Mouse (Mus musculus): ENCODE data around the gene Vps29.
A peak's percentile ranks its signal among the peaks of the same experiment; 100 is the strongest.

Vps29 gene

DNA sequence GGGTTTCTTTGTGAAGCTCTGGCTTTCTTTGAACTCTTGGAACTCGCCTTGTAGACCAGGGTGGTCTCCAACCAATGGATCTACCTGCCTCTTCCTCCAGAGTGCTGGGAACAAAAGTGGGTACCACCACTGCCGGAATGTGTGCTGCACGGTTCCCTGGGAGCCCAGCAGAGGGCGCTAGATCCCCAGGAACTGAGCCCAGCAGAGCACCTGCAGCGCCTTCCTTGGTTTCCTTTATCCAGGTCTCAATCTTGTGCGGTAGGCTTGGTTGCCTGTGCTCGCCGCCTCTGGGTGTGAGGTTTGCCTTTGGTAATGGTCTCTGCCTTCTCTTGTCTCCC is 47.1 kb downstream of the Vps29 start:
- DNase-seq = peak; percentile 83

DNA sequence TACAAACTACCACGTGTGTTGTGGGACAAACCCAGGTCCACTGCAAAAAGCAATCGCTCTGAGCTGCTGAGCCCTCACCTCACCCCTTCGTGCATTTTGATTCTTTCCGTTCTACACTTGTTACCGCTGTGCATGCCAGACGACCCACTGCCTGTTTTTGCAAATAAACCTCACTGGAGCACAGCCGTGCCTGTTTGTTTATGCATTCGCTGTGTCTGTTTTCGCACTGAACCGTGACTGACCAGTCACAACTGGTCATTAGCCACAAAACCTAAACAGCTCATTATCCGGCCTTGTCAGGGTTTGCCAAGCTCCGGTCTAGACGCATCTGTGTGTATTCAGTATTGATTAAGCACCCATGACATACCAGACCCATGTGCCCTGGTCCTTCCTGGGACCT is 48.0 kb downstream of the Vps29 start:
- peak; percentile 22 for DNase-seq

DNA sequence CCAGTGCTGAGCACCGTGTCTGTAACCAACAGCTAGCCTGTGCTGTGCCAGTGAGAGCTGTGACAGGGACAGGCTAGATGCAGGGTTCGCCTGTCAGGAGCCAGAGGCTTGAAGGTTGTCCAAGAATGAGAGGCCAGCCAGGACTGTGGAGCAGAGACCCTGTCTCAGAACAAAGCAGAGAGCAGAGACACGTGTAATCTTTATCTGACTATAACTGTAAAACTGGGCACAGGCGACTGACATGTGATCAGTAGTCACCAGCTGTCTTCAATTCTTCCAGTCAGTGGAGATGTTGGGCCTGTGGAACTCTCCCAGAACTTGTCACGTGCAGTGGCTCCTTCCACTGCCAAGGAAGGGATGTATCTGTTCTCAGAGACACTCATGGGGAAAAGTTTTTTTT is 48.6 kb downstream of the Vps29 start:
- DNase-seq = peak; percentile 39

DNA sequence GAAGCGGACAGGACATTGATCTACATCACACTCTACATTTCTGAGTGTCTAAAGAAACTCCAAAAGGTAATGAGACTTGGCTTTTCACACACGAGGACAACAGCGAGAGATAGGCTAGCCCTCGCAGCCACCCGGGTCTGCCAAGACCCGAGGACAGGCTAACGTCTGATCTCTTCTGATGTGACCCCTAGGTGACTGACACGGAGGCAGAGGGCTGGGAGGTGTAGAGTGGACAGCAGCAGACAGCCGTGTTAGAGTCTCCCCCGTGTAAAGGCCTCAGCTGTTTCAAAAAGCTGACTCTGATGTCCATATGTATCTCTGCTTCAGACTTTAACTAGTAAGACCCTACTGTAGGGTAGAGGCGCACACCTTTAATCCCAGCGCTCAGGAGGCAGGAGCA is 49.2 kb downstream of the Vps29 start:
- no peak for DNase-seq

DNA sequence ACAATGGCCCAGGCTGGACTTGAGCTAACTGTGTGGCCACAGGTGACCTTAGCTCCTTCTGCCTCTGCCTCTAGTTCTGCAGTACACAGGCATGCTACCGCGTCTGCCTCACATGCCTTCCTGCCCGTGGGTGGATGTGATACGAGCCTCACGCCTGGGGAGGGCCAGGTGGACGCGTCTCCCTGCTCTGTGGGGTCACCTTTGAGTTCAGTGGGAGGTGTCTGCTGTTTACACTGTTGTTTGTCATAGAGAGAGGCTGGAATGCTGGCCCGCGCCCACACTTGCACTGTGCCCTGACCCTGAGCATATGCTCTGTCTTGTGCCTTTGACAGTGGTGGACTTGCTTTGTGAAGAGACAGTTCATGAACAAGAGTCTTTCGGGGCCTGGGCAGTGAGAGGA is 51.4 kb downstream of the Vps29 start:
- DNase-seq = no peak

DNA sequence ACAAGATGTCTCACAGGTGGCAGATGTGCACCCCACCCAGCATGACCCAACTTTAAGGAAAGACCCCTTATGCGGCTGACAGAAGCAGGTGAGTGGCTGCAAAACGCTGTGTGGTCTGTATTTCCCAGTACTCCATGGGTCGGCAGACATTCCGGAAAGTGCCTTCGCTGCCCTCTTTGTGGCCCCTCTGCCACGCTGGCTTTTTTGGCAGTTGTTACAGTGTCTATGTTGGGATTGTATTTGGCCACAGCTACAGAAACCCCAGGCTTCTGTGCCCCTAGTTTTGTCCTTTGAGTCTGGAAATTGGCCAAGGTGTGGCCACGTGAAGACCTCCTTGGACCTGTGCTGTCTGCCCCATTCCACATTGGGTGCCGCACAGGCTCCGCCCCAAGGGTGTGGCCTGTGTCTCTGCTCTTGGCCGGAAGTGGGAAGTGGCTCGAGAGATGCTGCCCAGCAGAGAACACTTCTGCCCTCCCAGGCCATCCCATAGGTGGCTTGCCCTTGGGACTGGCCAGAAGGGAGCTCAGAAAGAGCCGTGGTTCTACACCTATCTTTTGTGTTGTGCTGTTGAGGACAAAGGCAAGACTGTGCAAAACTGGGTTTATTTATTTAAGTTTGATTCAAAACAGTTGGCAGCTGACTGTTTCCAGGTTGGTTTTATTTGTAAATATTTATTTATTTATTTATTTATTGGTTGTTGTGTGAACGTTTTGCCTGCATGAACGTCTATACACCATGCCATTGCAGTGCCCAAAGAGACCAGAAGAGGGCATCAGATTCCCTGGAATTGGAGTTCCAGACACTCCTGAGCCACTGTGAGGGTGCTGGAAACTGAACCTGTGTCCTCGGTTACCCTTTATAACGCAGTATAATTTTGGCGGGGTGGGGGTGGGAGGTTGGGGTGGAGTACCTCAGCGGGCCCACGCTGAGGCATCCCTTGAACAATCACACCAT is 55.8 kb downstream of the Vps29 start:
- DNase-seq = no peak

DNA sequence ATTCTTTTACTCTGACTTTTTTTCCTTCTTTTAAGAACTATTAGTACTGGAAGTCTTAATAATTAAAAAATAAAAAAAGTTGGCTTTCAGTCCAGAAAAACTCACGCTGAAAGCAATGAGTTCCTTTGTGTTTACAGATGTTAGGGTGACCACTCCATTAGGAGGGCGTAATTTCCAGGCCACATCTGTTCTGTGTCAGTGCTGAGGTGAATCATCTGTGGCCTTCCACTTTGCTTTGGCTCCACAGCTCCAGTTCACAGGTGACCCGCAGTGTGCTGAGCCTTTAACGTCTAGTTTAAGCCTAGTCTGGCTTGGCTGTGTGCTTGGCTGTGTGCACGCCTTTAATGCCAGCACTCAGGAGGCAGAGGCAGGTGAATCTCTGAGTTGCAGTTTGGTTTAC is 57.7 kb downstream of the Vps29 start:
- DNase-seq = no peak

DNA sequence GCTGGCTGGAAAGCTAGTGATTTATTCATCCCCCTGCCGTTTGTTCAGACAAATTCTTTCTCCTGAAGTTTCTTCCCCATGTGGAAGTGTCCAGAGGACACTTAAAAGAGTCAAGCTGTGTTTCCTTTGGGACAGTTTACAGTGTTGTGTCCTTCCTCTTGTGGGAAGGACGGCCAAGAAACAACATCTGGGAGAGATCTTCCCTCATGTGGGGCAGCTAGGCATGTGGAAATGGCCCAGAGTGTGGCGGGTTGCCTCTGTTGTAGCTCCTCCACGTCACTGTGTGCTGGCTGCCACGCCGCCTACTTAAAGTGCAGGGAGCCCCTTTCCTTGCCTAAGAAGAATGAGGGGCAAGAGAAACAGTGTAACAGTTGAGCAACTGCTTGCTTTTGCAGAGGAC is 58.7 kb downstream of the Vps29 start:
- DNase-seq = peak; percentile 68

DNA sequence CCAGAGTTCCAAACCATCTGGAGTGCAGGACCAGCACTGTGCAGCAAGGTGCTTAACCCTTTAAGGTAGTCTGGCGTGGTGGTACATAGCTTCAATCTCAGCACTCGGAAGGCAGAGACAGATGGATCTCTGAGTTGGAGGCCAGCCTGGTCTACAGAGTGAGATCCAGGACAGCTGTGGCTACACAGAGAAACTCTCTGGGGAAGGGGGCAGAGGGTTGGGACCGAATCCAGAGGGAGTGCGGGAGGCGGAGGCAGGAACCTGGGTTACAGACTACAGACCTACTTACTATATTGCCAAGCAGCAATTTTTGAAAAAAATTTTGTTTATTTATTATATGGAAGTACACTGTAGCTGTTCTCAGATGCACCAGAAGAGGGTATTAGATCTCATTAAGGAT is 60.2 kb downstream of the Vps29 start:
- peak; percentile 37 for DNase-seq
